Mouse (Mus musculus): ENCODE data around the gene Stt3b. TPM values are rescaled to one million over a fixed set of nuclear protein-coding genes. Genes with fewer than 3 reads are reported as not detected.

Gene Stt3b
- 66.9 TPM for polyA plus RNA-seq (2014; fragmentation: Illumina TruSeq; extraction: RNeasy Lipid Tissue Mini Kit (QIAGEN cat#74804); ENCODE audit: low read depth, low replicate concordance)

DNA sequence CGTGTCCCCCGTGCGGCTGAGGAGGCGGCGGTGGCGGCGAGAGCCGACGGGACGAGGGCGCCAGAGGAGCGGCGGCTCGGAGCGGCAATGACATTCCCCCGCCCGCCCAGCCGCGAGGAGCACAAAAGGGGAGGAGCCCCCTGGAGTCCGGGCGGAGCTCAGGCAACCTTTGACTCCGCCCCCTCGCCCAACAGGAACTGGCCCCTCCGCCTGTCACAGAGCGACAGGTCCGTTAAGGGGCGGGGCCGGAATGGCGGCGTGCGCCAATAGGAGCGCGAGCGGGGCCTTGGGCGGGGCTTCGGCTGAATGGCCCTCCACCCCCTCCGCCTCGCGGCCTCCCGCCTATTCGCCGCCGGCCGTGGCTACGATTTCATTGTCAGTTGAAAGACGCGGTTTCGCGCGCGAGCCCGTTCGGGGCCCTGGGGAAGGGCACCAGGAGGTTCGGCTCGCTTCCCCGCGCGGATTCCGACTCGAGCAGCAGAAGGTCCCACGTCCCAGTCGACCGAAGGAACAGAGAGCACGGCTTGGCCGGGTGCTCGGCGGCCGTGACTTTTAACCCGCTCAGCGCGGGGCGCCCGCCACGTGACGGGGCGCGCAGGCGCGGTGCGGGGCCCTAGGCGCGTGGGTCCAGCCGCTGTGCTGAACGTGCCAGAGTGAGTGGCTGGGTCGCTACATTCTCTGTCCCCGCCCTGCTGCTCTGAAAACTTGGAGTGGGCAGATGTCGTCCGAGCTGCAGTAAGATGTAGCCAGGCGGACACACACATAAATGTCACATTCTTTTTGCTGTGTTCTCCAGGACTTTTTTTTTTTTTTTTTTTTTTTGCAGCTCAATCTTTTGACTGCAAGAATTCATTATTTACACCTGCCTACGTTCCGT lies at the start of gene Stt3b:
Gene Stt3b (minus strand): TSS at position 76 of the 877 bp plus-strand sequence.

